Mouse (Mus musculus) liver, embryonic 14.5 days (tissue): ENCODE measurements around the gene Mief1.

Experiments used
- CTCF ChIP-seq: IDR thresholded peaks from 2 replicates; pipeline ENCODE4 v1.5.1; 2016; ENCODE audit warnings: antibody characterized with exemption, low read depth, control low read depth
- EP300 ChIP-seq: IDR thresholded peaks from 2 replicates; pipeline ENCODE4 v1.6.1; 2016; ENCODE audit warnings: antibody characterized with exemption, low read depth

DNA sequence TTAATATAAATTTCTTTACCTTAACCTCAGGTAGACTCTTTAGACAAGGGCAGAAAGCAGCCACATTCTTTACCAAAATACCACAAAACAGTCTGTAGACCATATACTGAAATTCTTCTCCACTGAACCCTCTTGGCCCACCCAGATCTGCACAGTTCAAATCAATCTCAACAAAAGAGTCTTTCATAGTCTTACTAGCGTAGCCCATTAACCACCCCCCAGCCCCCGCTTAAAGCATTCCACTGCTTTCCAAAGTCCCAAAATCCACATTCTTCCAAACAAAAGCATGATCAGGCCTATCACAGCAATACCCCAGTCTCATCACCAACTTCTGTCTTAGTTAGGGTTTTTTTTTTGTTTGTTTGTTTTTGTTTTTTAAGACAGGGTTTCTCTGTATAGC is 34.3 kb upstream of the Mief1 start:
- TF ChIP-seq CTCF: no peak
- no peak for TF ChIP-seq EP300
